Mouse (Mus musculus) liver (tissue): ENCODE measurements around the gene Fbln2.

Experiments
- DNase-seq: peaks from one replicate; pipeline ENCODE4 v3.0.0-alpha.2; 2020; ENCODE audit warnings: mixed read lengths

The Fbln2 gene

GRCm38 (mm10) chr6:91231523-91231922 is 19.3 kb downstream of the Fbln2 start:
- DNase-seq: no peak

- no peak for DNase-seq
These were observed 20.8 kb downstream of the Fbln2 start for GRCm38 (mm10) chr6:91233011-91233410.

- no peak for DNase-seq
These were observed 21.3 kb downstream of the Fbln2 start for GRCm38 (mm10) chr6:91233424-91234015.

GRCm38 (mm10) chr6:91236006-91236405 is 23.8 kb downstream of the Fbln2 start:
- no peak for DNase-seq

GRCm38 (mm10) chr6:91236429-91236828 is 24.2 kb downstream of the Fbln2 start:
- no peak for DNase-seq

GRCm38 (mm10) chr6:91237273-91237672 is 25.0 kb downstream of the Fbln2 start:
- no peak for DNase-seq

GRCm38 (mm10) chr6:91240537-91240936 is 28.3 kb downstream of the Fbln2 start:
- no peak for DNase-seq

- DNase-seq: no peak
These were observed 28.7 kb downstream of the Fbln2 start for GRCm38 (mm10) chr6:91240964-91241363.

GRCm38 (mm10) chr6:91243395-91243794 is 31.1 kb downstream of the Fbln2 start:
- no peak for DNase-seq

GRCm38 (mm10) chr6:91244331-91244730 is 32.1 kb downstream of the Fbln2 start:
- no peak for DNase-seq

- DNase-seq: no peak
These were observed 33.1 kb downstream of the Fbln2 start for GRCm38 (mm10) chr6:91245331-91245730.

- no peak for DNase-seq
These were observed 35.1 kb downstream of the Fbln2 start for GRCm38 (mm10) chr6:91247343-91247742.

GRCm38 (mm10) chr6:91248627-91249026 is 36.4 kb downstream of the Fbln2 start:
- DNase-seq: no peak

GRCm38 (mm10) chr6:91249797-91250196 is 37.5 kb downstream of the Fbln2 start:
- no peak for DNase-seq

GRCm38 (mm10) chr6:91259440-91260120 is 47.3 kb downstream of the Fbln2 start:
- DNase-seq: no peak

GRCm38 (mm10) chr6:91260347-91260986 is 48.2 kb downstream of the Fbln2 start:
- DNase-seq: no peak

- DNase-seq: no peak
These were observed 48.7 kb downstream of the Fbln2 start for GRCm38 (mm10) chr6:91260987-91261367.

GRCm38 (mm10) chr6:91265616-91266015 is 53.4 kb downstream of the Fbln2 start:
- no peak for DNase-seq

- DNase-seq: no peak
These were observed 54.4 kb downstream of the Fbln2 start for GRCm38 (mm10) chr6:91266647-91267046.

GRCm38 (mm10) chr6:91268318-91268717 is 56.1 kb downstream of the Fbln2 start:
- DNase-seq: no peak

GRCm38 (mm10) chr6:91277549-91277948 is 65.3 kb downstream of the Fbln2 start:
- DNase-seq: peak; percentile 69

GRCm38 (mm10) chr6:91278302-91278701 is 66.0 kb downstream of the Fbln2 start:
- DNase-seq: no peak

GRCm38 (mm10) chr6:91279477-91279876 is 67.2 kb downstream of the Fbln2 start:
- DNase-seq: peak; percentile 34

GRCm38 (mm10) chr6:91281206-91281605 is 69.0 kb downstream of the Fbln2 start:
- peak; percentile 84 for DNase-seq
